Mouse (Mus musculus) kidney, adult 2 months (tissue): ENCODE measurements around the gene Gm10486. TPM values are rescaled to one million over a fixed set of nuclear protein-coding genes. Genes with fewer than 3 reads are reported as not detected.
"Not testable (repeated sequence)": the region's sequence is repeated elsewhere in the genome, so short reads cannot be mapped to it uniquely, and the experiment has no call there.

Source experiments
- DNase-seq: peaks from one replicate; pipeline ENCODE4 v3.0.0; 2021
- H3K27ac ChIP-seq: fragments of 200-500 bp; 2 replicates; pipeline ENCODE4 v1.5.1; 2012; ENCODE audit warnings: low read depth, low read length, control low read depth, inconsistent platforms; ENCODE audit not compliant: insufficient read depth
- H3K27me3 ChIP-seq: fragments of 200-500 bp; replicated peaks from 2 replicates; pipeline ENCODE4 v1.6.1; 2012; ENCODE audit warnings: mild to moderate bottlenecking, moderate library complexity, low read length, inconsistent platforms; ENCODE audit not compliant: control insufficient read depth, insufficient read depth
- H3K36me3 ChIP-seq: fragments of 200-500 bp; 2 replicates; pipeline ENCODE4 v1.6.1; 2012; ENCODE audit warnings: mild to moderate bottlenecking, moderate library complexity, low read length, inconsistent platforms; ENCODE audit not compliant: control insufficient read depth, insufficient read depth
- H3K4me1 ChIP-seq: fragments of 200-500 bp; 2 replicates; pipeline ENCODE4 v1.6.1; 2011; ENCODE audit warnings: low read length; ENCODE audit not compliant: control insufficient read depth, insufficient read depth
- H3K4me3 ChIP-seq: fragments of 200-500 bp; 2 replicates; pipeline ENCODE4 v1.5.1; 2011; ENCODE audit warnings: mild to moderate bottlenecking, low read depth, low read length, control low read depth; ENCODE audit not compliant: insufficient read depth
- WGBS: fragments of 180-500 bp; shearing (Covaris S2); methylation state at CpG from one replicate; pipeline ENCODE4 v1.1.7; 2018; 5-methylcytosine and 5-hydroxymethylcytosine counted together
- polyA plus RNA-seq: library from polyadenylated mRNA; depleted of rRNA; stranded (reverse); fragments of >200 nt; gene quantifications from 2 replicates; pipeline ENCODE4 v1.2.3, GENCODE M21; 2012; rRNA removed

Gm10486 gene
- polyA plus RNA-seq, result not detected in 2 replicates

DNA sequence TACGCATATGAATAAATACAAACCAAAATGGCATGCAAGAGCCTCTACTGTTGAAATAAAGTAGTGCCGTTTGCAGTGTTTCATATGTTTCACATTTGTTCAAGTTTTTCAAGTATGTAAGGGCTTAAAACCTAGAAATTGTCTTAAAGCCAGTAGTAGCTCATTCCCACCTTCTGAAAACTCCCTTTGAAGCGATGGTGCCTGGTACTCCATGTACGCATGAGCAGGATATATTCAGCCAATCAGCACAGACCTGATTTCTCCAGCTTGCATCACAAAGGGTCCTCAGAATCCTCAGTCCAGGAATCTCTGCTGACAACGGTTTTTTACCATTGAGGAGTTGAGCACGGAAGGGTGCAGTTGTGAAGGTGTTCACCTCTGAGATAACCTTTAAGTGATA is at the start of gene Gm10486:
TSS of gene Gm10486 (plus strand) at position 301 of the 400 bp plus-strand sequence.
- not testable (repeated sequence) for H3K27me3 ChIP-seq, DNase-seq, H3K36me3 ChIP-seq, H3K4me1 ChIP-seq, H3K4me3 ChIP-seq, H3K27ac ChIP-seq
- WGBS, result no CpG with 5 or more reads among the region's 6 CpGs
